Mouse (Mus musculus): ENCODE data around the gene Ascc3.
A peak's percentile ranks its signal among the peaks of the same experiment; 100 is the strongest.

The Ascc3 gene

GRCm38 (mm10) chr10:50868202-50868601 lies 275.7 kb downstream of the Ascc3 start:
- Histone ChIP-seq H3K9me3 (ENCODE audit: low read length) (no peaks in the 10 kb centered on the region), H3K4me1 (replicated peaks; ENCODE audit: low read depth, low read length) (no peaks in the 10 kb centered on the region), H3K4me3 (replicated peaks; ENCODE audit: low read length) (no peak overlapping the region), H3K36me3 (ENCODE audit: insufficient read depth, low read length) (no peaks in the 10 kb centered on the region), H3K27me3 (ENCODE audit: insufficient read depth, low read length) (no peaks in the 10 kb centered on the region)
- TF ChIP-seq CTCF (conservative IDR thresholded peaks at IDR 0.05; ENCODE audit: low read length) (no peak), NANOG (IDR thresholded peaks at IDR 0.05; ENCODE audit: borderline replicate concordance, low read length) (no peak), POU5F1 (IDR thresholded peaks at IDR 0.05; ENCODE audit: borderline replicate concordance, low read length) (no peak)

- Histone ChIP-seq H3K9me3 (ENCODE audit: low read length) (no peaks in the 10 kb centered on the region), H3K4me3 (replicated peaks; ENCODE audit: low read length) (no peak overlapping the region), H3K36me3 (ENCODE audit: insufficient read depth, low read length) (no peaks in the 10 kb centered on the region), H3K27me3 (ENCODE audit: insufficient read depth, low read length) (no peaks in the 10 kb centered on the region), H3K4me1 (replicated peaks; ENCODE audit: low read depth, low read length) (no peaks in the 10 kb centered on the region)
- TF ChIP-seq POU5F1 (IDR thresholded peaks at IDR 0.05; ENCODE audit: borderline replicate concordance, low read length), result no peak
- no peak for TF ChIP-seq NANOG (IDR thresholded peaks at IDR 0.05; ENCODE audit: borderline replicate concordance, low read length)
Observed at GRCm38 (mm10) chr10:50876952-50877351, 284.5 kb downstream of the Ascc3 start.

- H3K4me3 ChIP-seq (replicated peaks; ENCODE audit: low read length), result no peak overlapping the region
- H3K9me3 ChIP-seq (ENCODE audit: low read length), result peaks cover 5% of the 10 kb centered on the region; the same call in 1 of the 2 replicates
- H3K27me3 ChIP-seq (ENCODE audit: insufficient read depth, low read length), result no peaks in the 10 kb centered on the region
- no peaks in the 10 kb centered on the region for H3K4me1 ChIP-seq (replicated peaks; ENCODE audit: low read depth, low read length)
- H3K36me3 ChIP-seq (ENCODE audit: insufficient read depth, low read length), result no peaks in the 10 kb centered on the region
- no peak for TF ChIP-seq POU5F1 (IDR thresholded peaks at IDR 0.05; ENCODE audit: borderline replicate concordance, low read length)
- TF ChIP-seq NANOG (IDR thresholded peaks at IDR 0.05; ENCODE audit: borderline replicate concordance, low read length), result no peak
- TF ChIP-seq CTCF (conservative IDR thresholded peaks at IDR 0.05; ENCODE audit: low read length), result peak; percentile 43
Observed at GRCm38 (mm10) chr10:50881476-50882069, 289.1 kb downstream of the Ascc3 start.

GRCm38 (mm10) chr10:50882366-50882765 lies 289.9 kb downstream of the Ascc3 start:
- Histone ChIP-seq H3K36me3 (ENCODE audit: insufficient read depth, low read length) (no peaks in the 10 kb centered on the region), H3K27me3 (ENCODE audit: insufficient read depth, low read length) (no peaks in the 10 kb centered on the region), H3K4me1 (replicated peaks; ENCODE audit: low read depth, low read length) (no peaks in the 10 kb centered on the region), H3K4me3 (replicated peaks; ENCODE audit: low read length) (no peak overlapping the region), H3K9me3 (ENCODE audit: low read length) (peaks cover 5% of the 10 kb centered on the region; the same call in 1 of the 2 replicates)
- TF ChIP-seq POU5F1 (IDR thresholded peaks at IDR 0.05; ENCODE audit: borderline replicate concordance, low read length) (no peak), NANOG (IDR thresholded peaks at IDR 0.05; ENCODE audit: borderline replicate concordance, low read length) (no peak), CTCF (conservative IDR thresholded peaks at IDR 0.05; ENCODE audit: low read length) (no peak)

- H3K36me3 ChIP-seq (ENCODE audit: insufficient read depth, low read length), result no peaks in the 10 kb centered on the region
- 0 out of 2 replicates have a peak, but pooled peaks cover under 1% of the 10 kb centered on the region for H3K4me1 ChIP-seq (replicated peaks; ENCODE audit: low read depth, low read length)
- H3K9me3 ChIP-seq (ENCODE audit: low read length), result peaks cover 5% of the 10 kb centered on the region; the same call in 1 of the 2 replicates
- no peak for TF ChIP-seq NANOG (IDR thresholded peaks at IDR 0.05; ENCODE audit: borderline replicate concordance, low read length)
- no peak for TF ChIP-seq POU5F1 (IDR thresholded peaks at IDR 0.05; ENCODE audit: borderline replicate concordance, low read length)
- TF ChIP-seq CTCF (conservative IDR thresholded peaks at IDR 0.05; ENCODE audit: low read length), result no peak
- H3K27me3 ChIP-seq (ENCODE audit: insufficient read depth, low read length), result peaks cover 21% of the 10 kb centered on the region
- H3K4me3 ChIP-seq (replicated peaks; ENCODE audit: low read length), result no peak overlapping the region
Observed at GRCm38 (mm10) chr10:50886305-50886704, 293.8 kb downstream of the Ascc3 start.

- Histone ChIP-seq H3K4me3 (replicated peaks; ENCODE audit: low read length) (no peak overlapping the region), H3K4me1 (replicated peaks; ENCODE audit: low read depth, low read length) (peaks cover 22% of the 10 kb centered on the region), H3K27me3 (ENCODE audit: insufficient read depth, low read length) (peaks cover 63% of the 10 kb centered on the region), H3K36me3 (ENCODE audit: insufficient read depth, low read length) (no peaks in the 10 kb centered on the region), H3K9me3 (ENCODE audit: low read length) (peaks cover 5% of the 10 kb centered on the region; the same call in 1 of the 2 replicates)
- TF ChIP-seq NANOG (IDR thresholded peaks at IDR 0.05; ENCODE audit: borderline replicate concordance, low read length), result no peak
- TF ChIP-seq POU5F1 (IDR thresholded peaks at IDR 0.05; ENCODE audit: borderline replicate concordance, low read length), result no peak
- no peak for TF ChIP-seq CTCF (conservative IDR thresholded peaks at IDR 0.05; ENCODE audit: low read length)
Observed at GRCm38 (mm10) chr10:50890621-50891020, 298.2 kb downstream of the Ascc3 start.

GRCm38 (mm10) chr10:50891876-50892711 lies 299.6 kb downstream of the Ascc3 start:
- Histone ChIP-seq H3K27me3 (ENCODE audit: insufficient read depth, low read length) (peaks cover 76% of the 10 kb centered on the region), H3K4me1 (replicated peaks; ENCODE audit: low read depth, low read length) (peaks cover 24% of the 10 kb centered on the region), H3K9me3 (ENCODE audit: low read length) (no peaks in the 10 kb centered on the region), H3K36me3 (ENCODE audit: insufficient read depth, low read length) (no peaks in the 10 kb centered on the region), H3K4me3 (replicated peaks; ENCODE audit: low read length) (peak overlapping the region; percentile 48)
- TF ChIP-seq POU5F1 (IDR thresholded peaks at IDR 0.05; ENCODE audit: borderline replicate concordance, low read length) (no peak), NANOG (IDR thresholded peaks at IDR 0.05; ENCODE audit: borderline replicate concordance, low read length) (no peak), CTCF (conservative IDR thresholded peaks at IDR 0.05; ENCODE audit: low read length) (no peak)

- TF ChIP-seq POU5F1 (IDR thresholded peaks at IDR 0.05; ENCODE audit: borderline replicate concordance, low read length) (no peak), CTCF (conservative IDR thresholded peaks at IDR 0.05; ENCODE audit: low read length) (no peak), NANOG (IDR thresholded peaks at IDR 0.05; ENCODE audit: borderline replicate concordance, low read length) (no peak)
- peak overlapping the region; percentile 48; the same call in 1 of the 2 replicates for H3K4me3 ChIP-seq (replicated peaks; ENCODE audit: low read length)
- no peaks in the 10 kb centered on the region for H3K36me3 ChIP-seq (ENCODE audit: insufficient read depth, low read length)
Observed at GRCm38 (mm10) chr10:50892751-50893320, 300.4 kb downstream of the Ascc3 start.

More at GRCm38 (mm10) chr10:50892751-50893320, 300.4 kb downstream of the Ascc3 start:
- H3K9me3 ChIP-seq (ENCODE audit: low read length), result no peaks in the 10 kb centered on the region
- H3K27me3 ChIP-seq (ENCODE audit: insufficient read depth, low read length), result peaks cover 83% of the 10 kb centered on the region
- peaks cover 24% of the 10 kb centered on the region for H3K4me1 ChIP-seq (replicated peaks; ENCODE audit: low read depth, low read length)
